Mouse (Mus musculus): ENCODE results near the gene Gopc. TPM values are rescaled to one million over a fixed set of nuclear protein-coding genes. Genes with fewer than 3 reads are reported as not detected.
"Not testable (repeated sequence)": the region's sequence is repeated elsewhere in the genome, so short reads cannot be mapped to it uniquely, and the experiment has no call there.

The Gopc gene
- total RNA-seq, 2 experiments from 2014 or later, result 17.8 to 18.5 TPM

DNA sequence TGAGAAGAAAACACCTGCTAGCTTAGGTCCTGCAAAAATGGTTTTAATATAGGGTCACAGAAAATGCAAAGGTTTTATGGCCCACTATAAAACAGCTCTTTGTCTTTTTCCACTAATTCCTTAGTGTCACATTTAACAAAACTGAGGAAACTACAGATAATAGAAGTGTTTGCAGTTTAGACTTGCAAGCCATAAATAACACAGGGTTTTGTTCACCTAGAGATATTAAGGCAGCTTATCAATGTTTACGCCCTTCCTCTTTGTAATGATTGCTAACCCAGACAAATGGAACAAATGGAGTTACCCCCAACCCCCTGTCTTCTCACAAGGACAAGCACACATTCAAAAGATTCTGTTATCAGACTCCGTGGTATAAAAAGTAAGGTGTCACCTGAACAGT lies 9.3 kb upstream of the Gopc start:
- intact Hi-C loops (cut with DNase I), result loop anchor here (2.0 kb wide), 1 partner anchor 26 kb away; the partner anchor contains the start of gene Nus1
- no peak for DNase-seq

DNA sequence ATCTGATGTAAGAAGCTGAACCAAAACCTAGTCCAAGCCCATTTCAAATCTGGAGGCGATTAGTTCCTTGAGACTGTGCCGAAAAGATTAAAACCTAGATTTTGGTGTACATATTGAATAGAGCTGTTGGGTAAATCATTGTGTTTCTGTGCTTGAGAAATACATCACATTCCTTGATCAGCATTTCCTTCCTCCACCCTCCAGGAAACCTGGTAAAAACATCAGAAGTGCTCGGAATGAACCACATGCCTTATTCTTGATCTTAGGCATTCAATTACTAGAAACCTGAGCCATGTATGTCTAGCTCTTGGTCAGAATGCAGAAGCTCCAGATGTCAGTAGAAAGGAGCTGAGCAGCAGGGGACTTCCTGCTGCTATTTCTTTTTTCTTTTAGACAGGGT lies 7.5 kb upstream of the Gopc start:
- DNase-seq, result no peak
- intact Hi-C loops (cut with DNase I), result no loop called here

DNA sequence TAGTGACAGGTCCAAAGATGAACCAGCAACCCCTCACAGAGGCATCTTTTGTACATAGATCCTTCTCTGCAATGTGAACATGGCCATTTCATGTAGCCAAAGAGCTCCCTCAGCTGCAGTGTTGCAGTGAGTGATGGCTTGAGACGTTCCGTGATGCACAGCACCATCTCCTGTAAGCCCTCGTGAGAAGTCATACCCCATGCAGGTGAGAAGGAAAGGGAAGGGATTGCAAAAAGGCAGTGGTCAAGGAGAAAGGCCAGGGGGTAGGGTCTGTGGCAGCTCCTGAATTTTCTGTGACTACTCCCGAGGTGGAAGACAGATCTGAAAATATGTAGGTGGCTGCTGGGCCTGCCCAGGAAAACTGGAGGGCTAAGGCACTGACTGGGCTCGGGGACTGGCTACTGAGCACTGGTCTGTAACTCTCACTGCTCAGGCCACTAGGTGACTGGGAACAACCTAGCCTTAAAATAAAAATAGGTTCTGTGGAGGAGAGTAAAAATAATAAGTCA lies 7.1 kb upstream of the Gopc start, which contains the start of gene Nepn:
Gene Nepn (plus strand): TSS at position 51 of the 509 bp plus-strand sequence.
- intact Hi-C loops (cut with DNase I), result no loop called here
- no peak for DNase-seq

DNA sequence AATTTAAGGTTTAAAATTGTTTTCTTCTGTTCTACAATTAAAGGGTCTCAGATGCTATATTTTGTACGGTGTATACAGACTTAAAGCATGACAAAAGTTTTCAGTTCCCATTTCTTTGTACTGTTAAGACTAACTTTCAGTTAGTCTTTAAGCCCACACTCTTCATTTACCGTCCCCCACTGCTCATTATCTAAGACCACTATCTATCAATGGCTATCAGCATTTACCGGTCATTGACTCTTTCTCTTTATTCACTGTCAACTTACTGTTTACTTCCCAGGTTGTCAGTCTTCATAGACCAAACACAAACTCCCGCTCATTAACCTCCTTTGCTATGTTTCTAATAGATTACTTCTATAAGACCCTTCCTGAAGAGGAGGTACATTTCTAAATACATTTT lies 5.3 kb upstream of the Gopc start:
- intact Hi-C loops (cut with DNase I), result no loop called here
- DNase-seq, result no peak

DNA sequence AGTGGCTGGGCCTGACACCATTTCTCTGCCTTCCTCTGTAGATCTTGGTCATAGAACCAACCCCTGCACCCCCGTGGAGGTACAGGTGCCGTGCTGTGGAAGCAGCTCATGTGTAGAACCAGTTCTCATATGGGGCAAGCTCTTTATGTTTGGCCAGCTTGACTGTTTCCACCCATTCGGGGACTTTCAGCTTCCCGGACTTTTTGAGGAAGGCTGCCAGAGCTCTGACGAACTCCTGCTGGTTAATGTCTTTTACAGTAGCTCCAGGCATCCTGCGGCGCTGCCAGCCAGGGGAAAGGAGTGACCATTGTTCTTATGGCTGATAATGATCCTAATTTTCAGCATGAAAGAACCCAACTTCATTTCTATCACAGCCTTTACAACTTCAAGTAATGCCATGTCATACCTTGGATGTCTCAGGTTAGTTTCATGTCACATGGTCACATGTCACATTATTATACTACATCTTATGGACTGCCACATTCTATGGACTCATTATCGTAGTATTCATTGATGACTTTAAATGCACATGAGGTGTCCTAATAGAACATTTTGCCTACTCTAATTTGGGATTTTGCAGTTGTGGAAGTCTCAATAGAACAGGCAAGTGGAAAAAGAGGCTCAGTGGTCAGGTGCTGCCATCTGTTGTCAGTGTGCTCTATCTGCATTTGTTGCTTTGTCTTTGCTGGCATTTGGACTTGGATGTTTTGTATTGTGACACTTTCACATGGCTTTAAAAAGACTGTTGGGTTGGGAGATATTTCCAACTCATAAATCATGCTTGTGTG lies 3.1 kb upstream of the Gopc start:
- intact Hi-C loops (cut with DNase I), result loop anchor here (1.0 to 5.0 kb wide), 4 partner anchors 32 to 283 kb away; partner anchors contain the start of gene Nus1
- DNase-seq, result peak; percentile 40 to 61

DNA sequence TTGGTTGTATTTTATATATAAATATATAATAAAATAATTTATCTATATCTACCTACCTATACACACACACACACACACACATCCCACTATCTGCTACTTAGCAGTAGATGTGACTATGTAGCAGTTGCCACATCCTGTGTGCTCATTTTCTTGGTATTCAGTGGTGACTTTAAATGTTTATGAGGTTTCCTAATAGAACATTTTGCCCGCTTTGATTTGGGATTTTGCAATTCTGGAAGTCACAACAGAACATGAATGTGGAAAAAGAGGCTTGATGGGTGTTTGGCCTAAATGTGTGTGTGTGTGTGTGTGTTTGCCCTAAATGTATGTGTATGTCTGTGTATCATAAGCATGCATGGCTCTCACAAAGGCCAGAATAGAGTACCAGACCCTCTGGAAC lies 1.6 kb upstream of the Gopc start:
- intact Hi-C loops (cut with DNase I), result loop anchor here (2.0 to 5.0 kb wide), 4 partner anchors 34 to 281 kb away; partner anchors contain the start of genes Dcbld1 and Nus1
- DNase-seq, result no peak

DNA sequence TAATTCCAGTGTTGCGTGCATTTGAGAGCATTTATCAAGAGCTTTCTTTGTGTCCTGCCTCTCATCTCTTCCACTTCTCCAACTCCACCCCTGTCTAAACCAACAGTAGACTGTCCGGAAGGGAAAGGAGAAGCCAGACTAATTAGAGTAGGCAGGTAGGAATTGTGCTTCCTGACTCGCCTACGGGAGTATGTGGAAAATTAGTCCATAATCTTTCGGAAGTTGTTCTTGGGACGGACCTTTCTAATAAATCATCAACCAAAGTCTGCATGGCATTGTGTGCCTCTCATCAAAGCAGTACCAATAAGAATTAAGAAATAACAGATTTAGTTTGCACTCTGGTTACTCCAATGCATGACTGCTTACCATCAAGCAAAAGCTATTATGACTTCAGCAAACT lies 1.1 kb upstream of the Gopc start:
- no peak for DNase-seq
- intact Hi-C loops (cut with DNase I), result loop anchor here (2.0 to 5.0 kb wide), 4 partner anchors 34 to 281 kb away; partner anchors contain the start of genes Dcbld1 and Nus1

DNA sequence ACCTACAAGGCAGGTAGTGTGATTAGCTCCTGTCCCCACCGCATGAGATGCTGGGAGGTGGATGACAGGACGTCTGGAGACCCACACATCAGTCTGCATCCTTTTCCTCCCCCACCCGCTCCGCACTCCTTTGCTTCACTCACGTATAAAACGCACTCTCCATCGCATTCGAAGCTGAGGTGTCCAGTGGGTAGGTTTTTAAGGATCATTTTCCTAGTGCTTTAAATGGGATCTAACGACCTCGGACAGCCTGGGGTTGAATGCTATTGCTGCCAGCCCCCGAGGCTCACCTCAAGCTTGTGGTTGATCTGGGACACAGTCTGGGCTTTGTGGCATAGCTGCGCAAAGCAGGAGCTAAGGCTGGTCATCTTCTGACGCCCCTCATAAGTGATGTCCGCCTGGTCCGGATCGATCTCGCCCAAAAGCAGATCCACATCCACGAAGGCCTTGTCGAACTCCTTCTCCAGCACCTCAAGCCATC lies 563 bp downstream of the Gopc start:
- DNase-seq, result no peak
- intact Hi-C loops (cut with DNase I), result loop anchor here (5.0 kb wide), 3 partner anchors 36 to 279 kb away; partner anchors contain the start of gene Nus1

DNA sequence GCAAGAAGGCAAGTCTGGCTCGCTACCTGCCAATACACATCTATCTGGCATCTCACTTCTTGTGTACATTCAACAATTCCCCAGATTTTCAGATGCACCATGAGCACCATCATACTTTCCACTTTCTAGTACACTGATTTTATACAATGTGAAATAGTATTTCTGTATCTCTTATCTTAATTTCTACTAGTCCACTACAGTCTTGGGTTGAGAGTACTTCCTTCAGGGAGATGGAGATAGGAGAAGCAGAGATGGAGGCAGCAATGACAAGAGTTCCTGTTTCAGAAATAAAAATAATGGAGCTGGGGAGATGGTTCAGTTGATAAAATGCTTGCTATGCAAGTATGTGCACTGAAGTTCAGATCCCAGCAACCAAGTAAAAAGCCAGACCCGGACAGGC lies 4.1 kb downstream of the Gopc start:
- DNase-seq, result no peak
- intact Hi-C loops (cut with DNase I), result no loop called here

DNA sequence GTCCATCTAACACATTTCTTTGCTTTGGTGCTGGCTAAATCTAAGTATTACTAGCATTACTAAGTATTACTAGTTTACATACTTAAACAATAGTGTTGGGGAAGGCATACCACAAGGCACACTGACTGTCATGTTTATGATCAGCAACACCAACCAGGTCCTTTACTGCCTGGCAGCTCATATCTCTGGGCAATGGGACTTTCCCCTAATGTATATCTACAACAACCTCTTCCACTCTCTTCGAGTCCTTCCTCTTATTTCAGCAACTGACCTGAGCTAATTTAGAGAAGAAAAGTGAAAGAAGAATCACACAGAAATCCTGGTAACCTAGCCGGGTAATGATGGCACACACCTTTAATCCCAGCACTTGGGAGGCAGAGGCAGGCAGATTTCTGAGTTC lies 5.5 kb downstream of the Gopc start:
- no peak for DNase-seq
- intact Hi-C loops (cut with DNase I), result no loop called here

DNA sequence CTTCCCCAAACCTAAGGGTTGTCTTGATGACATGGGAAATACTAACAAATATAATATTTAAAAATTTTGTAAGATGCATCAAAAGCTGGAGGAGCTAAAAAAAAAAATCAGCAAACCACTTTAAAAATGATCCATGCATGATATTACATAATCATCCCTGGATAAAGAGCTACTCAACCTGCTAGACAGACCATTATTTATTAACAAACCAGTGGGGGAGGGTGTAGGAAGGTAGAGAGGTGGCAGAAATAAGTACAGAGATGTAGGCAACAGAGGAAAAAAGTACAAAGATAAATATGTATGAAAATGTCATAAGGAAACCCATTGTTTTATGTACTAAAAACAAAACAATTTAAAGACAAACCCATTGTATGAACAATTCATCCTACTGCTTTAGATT lies 7.3 kb downstream of the Gopc start:
- no peak for DNase-seq
- intact Hi-C loops (cut with DNase I), result no loop called here

DNA sequence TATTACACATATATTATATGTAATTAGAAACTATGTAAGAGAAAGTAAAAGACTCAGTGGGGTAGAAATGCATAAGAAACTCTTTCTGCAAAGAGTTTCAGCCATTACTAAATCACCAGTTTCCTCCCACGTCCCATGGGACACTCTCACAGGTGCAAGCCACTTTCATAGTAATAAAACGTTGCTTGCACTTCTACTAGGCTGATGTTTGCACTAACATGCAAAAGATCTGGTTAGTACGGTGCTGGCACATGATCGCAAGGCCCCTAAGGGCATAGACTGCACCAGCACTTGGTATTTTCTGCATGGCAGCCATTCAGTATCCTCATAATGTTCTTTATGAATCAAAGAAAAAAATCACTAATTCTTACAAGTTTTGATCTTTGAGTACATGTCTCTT lies 8.1 kb downstream of the Gopc start:
- no peak for DNase-seq
- intact Hi-C loops (cut with DNase I), result no loop called here

DNA sequence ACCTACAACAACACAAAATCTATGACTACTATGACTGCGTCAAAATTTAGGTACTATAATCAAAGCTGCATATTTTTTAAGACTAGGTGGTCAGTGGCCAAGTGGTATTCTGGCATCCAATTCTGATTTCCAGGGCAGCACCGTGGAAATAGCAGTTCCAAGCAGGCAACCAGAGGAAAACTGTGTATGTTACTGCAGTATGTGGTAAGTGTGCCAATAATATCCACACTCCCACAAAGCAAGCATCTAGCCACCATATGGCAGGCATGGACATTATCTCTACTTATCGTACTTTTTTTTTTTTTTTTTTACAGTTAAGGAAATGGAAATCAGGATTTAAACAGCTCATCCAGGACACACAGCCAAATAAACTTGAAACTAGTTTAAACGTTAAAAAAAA lies 13.5 kb downstream of the Gopc start:
- intact Hi-C loops (cut with DNase I), result no loop called here
- DNase-seq, result no peak

DNA sequence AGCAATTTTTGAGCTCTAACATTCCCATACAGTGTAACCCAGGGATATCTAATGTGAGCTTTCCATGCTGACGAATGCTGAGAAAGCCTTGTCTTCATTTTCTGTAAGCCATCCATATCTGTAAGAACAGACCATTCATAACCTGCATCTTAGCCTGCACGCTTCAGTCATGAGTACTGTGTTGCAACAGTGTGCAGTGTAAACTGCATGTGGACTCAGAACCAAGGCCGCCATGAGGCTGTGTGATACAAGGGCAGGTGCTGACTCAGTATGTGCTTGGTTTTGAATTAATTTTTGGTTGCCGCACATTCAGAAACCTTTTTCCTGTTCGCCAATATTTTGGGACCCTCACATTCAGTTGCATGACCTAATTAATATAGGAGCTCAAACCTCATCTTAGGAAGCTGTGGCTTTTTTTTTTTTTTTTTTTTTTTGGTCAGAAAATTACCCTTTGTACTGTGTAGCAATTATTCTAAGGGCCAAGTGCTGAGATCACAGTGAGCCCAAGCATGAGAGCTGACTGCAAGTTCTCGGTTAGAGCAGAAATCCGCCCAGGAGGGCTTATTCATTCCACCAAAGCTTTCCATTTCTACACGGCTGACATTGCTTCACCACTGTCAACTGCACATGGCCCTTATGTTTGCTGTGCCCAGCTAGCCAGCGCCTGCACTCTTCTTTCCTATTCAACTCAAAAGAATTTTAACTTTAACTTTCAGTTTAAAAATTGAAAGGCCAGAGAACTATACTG lies 20.9 kb downstream of the Gopc start:
- intact Hi-C loops (cut with DNase I), result no loop called here
- no peak for DNase-seq

DNA sequence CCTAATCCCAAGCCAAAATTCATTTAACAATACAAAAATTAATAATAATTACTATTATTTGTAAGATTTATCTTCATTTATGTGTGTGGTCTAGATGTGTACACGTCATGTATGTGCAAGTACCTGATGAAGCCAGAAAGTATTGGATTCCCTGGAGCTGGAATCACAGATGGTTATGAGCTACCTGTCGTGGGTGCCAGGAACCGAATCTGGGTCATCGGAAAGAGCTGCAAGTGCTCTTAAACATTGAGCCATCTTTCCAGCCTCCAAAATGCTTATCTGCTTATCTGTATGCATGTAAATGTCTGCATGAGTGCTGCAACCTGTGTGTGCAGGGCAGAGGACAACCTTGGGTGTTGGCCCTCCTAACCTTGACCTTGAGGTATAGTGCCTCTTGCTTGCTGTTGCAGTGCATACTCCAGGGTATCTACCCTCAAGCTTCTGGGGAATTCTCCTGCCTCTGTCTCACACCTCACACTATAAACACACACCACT lies 21.6 kb downstream of the Gopc start:
- DNase-seq, result no peak
- intact Hi-C loops (cut with DNase I), result no loop called here

DNA sequence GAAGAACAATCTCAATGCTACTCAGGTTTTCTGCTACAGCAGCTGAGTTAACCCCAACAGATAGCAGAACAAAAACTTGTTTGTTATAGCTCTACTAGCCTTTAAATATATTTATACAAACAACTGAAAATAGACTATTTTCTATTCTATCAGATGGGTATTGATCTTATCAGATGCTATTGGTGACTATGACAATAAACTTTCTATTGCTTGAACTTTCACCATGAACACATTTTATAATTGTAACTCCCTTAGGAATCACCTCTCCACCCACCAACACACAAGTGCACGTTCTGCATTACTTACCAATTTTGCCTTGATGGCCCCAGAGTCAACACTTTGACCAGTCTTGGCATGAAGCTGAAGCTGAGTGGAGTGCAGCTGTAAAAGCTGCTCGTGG lies 23.5 kb downstream of the Gopc start, which contains the start of gene Gm26741:
Gene Gm26741 (plus strand): TSS at position 301 of the 400 bp plus-strand sequence.
- intact Hi-C loops (cut with DNase I), result no loop called here

DNA sequence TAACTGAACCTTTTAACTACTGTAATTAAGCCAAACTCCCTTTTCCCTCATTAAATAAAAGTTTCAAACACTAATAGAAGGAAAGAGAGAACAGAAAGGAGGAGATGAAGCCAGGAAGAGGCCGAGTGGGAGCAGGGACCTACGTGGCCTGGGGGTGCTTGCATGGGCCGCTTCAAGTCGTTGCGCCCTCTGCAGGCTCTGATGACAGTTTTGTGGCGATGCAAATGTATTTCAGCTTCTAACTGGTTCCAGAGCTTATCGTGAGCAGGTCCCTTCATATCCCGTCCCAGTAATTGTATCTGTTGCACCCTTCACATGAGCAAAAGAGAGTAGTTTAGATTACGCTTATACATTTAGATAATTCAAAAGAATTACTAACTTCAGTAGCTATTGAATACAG lies 28.7 kb downstream of the Gopc start:
- DNase-seq, result no peak
- intact Hi-C loops (cut with DNase I), result no loop called here

More for the DNA sequence above, 23.5 kb downstream of the Gopc start, which contains the start of gene Gm26741:
- no peak for DNase-seq

DNA sequence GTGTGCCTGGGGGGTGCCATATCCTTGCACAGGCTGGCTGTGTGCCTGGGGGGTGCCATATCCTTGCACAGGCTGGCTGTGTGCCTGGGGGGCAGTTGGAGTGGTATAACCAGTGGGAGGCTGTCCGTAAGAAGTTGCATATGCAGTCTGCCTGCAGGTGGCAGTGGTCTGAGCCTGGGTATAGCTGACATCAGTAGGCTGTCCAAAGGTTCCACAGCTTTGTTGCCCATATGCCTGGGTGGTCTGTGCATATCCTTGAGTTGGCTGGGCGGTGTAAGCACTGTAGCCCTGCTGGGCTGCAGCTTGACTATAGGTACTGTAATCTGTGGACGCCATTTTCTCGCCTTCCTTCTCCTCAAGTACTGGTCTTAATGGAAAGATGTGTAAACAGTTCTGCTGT lies 38.6 kb downstream of the Gopc start:
- intact Hi-C loops (cut with DNase I), result not testable (repeated sequence)

DNA sequence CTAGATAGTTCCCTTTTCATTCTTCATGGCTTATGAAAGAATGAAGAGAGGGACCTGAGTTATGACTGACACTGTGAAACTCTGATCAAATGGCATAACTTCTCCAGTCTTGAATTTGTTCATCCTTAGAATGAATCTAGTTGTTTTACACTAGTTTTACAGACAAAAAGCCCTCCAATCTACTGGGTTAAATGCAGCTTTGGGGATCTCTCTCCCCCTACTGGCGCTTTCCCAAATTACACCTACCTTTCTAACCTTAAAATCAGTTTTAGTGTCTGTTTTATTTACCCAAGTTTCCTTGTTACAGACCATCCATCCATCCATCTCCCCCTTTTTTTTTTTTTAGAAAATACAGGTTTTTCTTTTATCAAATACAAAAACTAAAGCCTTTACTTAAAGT lies 50.9 kb downstream of the Gopc start:
- peak; percentile 37 to 62 for DNase-seq
- intact Hi-C loops (cut with DNase I), result loop anchor here (5.0 to 10.0 kb wide), 4 partner anchors 51 to 224 kb away; partner anchors contain the start of gene Gopc

More for the DNA sequence above, 38.6 kb downstream of the Gopc start:
- DNase-seq, result not testable (repeated sequence)

DNA sequence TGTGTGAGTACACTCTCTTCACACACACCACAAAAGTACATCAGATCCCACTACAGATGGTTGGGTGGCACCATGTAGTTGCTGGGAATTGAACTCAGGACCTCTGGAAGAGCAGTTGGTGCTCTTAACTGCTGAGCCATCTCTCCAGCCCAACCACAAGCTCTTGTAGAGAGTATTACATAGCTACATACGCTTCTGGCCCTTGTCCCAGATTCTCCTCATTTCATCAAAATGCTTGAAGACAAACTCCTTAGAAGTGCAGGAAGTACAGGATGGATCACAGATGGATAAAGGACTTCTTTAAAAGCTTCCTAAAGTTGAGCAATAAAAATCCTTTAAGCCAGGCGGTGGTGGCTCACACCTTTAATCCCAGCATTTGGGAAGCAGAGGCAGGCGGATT lies 60.0 kb downstream of the Gopc start:
- intact Hi-C loops (cut with DNase I), result no loop called here
- DNase-seq, result no peak

Data from heart, postnatal 14 days (tissue).